Mouse (Mus musculus) stomach, embryonic 15.5 days (tissue): ENCODE measurements around the gene Tspan9. TPM values are rescaled to one million over a fixed set of nuclear protein-coding genes. Genes with fewer than 3 reads are reported as not detected.
A peak's percentile ranks its signal among the peaks of the same experiment; 100 is the strongest.

ENCODE experiments used
- ATAC-seq: fragments of 200-750 bp; cut with Nextera tagmentation; 2 replicates; pipeline ENCODE4 v1.8.0; 2017; ENCODE audit warnings: low read depth, moderate number of reproducible peaks, moderate TSS enrichment; ENCODE audit not compliant: insufficient read depth, low FRiP score
- H3K27ac ChIP-seq: fragments of 300-500 bp; sonication (generic); 2 replicates; pipeline ENCODE4 v1.5.1; 2015; ENCODE audit warnings: mild to moderate bottlenecking, inconsistent platforms
- H3K27me3 ChIP-seq: fragments of 300-500 bp; sonication (generic); replicated peaks from 2 replicates; pipeline ENCODE4 v1.6.1; 2015; ENCODE audit warnings: inconsistent platforms
- H3K36me3 ChIP-seq: fragments of 300-500 bp; sonication (generic); 2 replicates; pipeline ENCODE4 v1.6.1; 2015; ENCODE audit warnings: inconsistent platforms
- H3K4me1 ChIP-seq: fragments of 300-500 bp; sonication (generic); 2 replicates; pipeline ENCODE4 v1.6.1; 2015; ENCODE audit warnings: inconsistent platforms
- H3K4me2 ChIP-seq: fragments of 300-500 bp; sonication (generic); 2 replicates; pipeline ENCODE4 v1.6.1; 2015; ENCODE audit warnings: mild to moderate bottlenecking, inconsistent platforms
- H3K4me3 ChIP-seq: fragments of 300-500 bp; sonication (generic); replicated peaks from 2 replicates; pipeline ENCODE4 v1.5.1; 2015; ENCODE audit warnings: inconsistent platforms
- H3K9ac ChIP-seq: fragments of 300-500 bp; sonication (generic); 2 replicates; pipeline ENCODE4 v1.6.1; 2015; ENCODE audit warnings: inconsistent platforms
- H3K9me3 ChIP-seq: fragments of 300-500 bp; sonication (generic); 2 replicates; pipeline ENCODE4 v1.6.1; 2016; ENCODE audit warnings: inconsistent platforms
- WGBS: fragments of 180-500 bp; shearing (Covaris S2); methylation state at CpG from one replicate; pipeline ENCODE4 v1.1.7; 2015; 5-methylcytosine and 5-hydroxymethylcytosine counted together
- microRNA-seq: library from miRNA; unstranded; fragments of <30 nt; microRNA quantifications from one replicate; pipeline ENCODE4, GENCODE M21; 2016
- polyA plus RNA-seq: library from polyadenylated mRNA; unstranded; fragments of >200 nt; fragmentation: Nextera tagmentation; extraction: Ambion mirVana; gene quantifications from 2 replicates; pipeline ENCODE4 v1.2.1, GENCODE M21; 2015

The Tspan9 gene
- polyA plus RNA-seq, 1 experiment from 2014 or later = 123 TPM

DNA sequence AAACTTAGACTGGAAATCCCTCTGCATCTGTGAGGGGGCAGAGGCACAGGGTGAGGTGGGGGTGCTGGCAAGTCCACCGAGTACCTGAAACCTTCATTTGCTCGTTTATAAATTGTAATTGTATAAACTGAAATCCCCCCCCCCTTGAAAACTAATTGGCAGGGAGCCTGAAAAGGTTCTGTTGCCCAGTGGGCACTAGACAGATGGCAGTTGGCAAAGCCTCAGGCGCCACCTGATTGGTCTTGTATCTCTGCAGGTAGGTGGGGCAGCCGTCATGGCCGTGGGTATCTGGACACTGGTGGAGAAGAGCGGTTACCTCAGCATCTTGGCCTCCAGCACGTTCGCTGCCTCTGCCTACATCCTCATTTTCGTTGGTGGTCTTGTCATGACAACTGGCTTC, 220.1 kb downstream of the Tspan9 start:
- H3K27me3 ChIP-seq = no peaks in the 10 kb centered on the region
- no peak overlapping the region for H3K9ac ChIP-seq
- no peaks in the 10 kb centered on the region for H3K36me3 ChIP-seq
- no peak for ATAC-seq
- H3K4me3 ChIP-seq = no peak overlapping the region
- H3K4me2 ChIP-seq = no peak overlapping the region
- no peak overlapping the region for H3K27ac ChIP-seq
- H3K4me1 ChIP-seq = no peaks in the 10 kb centered on the region
- WGBS = 78% methylated on average over 9 of the region's 9 CpGs
- H3K9me3 ChIP-seq = no peaks in the 10 kb centered on the region

DNA sequence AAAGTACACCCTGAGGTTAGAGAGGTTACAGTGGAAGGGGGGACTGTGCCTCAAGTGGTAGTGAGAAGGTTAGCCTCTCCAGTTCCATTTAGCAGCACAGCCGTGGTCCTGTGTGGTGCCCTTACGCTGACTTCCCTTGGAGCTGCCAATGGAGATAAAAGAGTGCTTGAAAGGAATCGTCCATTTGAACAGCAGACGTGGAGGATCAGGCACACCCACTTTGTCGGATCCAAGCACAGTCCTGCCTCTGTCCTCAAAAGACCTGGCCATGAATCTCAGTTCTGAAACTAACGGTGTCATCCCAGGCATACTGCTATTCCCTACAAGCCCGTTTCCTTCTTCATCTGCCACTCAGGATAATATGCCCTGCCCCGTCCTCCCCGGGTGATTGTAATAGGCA, 221.4 kb downstream of the Tspan9 start:
- Histone ChIP-seq H3K36me3 (no peaks in the 10 kb centered on the region), H3K9me3 (no peaks in the 10 kb centered on the region), H3K27ac (no peak overlapping the region), H3K4me2 (no peak overlapping the region), H3K9ac (no peak overlapping the region), H3K4me1 (no peaks in the 10 kb centered on the region), H3K27me3 (no peaks in the 10 kb centered on the region), H3K4me3 (no peak overlapping the region)
- WGBS = 55% methylated on average over 9 of the region's 9 CpGs
- no peak for ATAC-seq

- Histone ChIP-seq H3K27me3 (no peaks in the 10 kb centered on the region), H3K27ac (no peak overlapping the region), H3K9ac (no peak overlapping the region), H3K4me2 (no peak overlapping the region), H3K4me1 (no peaks in the 10 kb centered on the region), H3K36me3 (no peaks in the 10 kb centered on the region), H3K4me3 (no peak overlapping the region), H3K9me3 (no peaks in the 10 kb centered on the region)
- WGBS = 7% methylated on average over 8 of the region's 8 CpGs
- no peak for ATAC-seq
Observed at GRCm38 (mm10) chr6:127920652-127921051, 222.7 kb downstream of the Tspan9 start.

GRCm38 (mm10) chr6:127919491-127919890, 223.9 kb downstream of the Tspan9 start:
- no peak overlapping the region for H3K9ac ChIP-seq
- H3K4me2 ChIP-seq = no peak overlapping the region
- H3K36me3 ChIP-seq = no peaks in the 10 kb centered on the region
- WGBS = 73% methylated on average over 6 of the region's 6 CpGs
- H3K27me3 ChIP-seq = no peaks in the 10 kb centered on the region
- no peaks in the 10 kb centered on the region for H3K9me3 ChIP-seq
- ATAC-seq = no peak
- no peaks in the 10 kb centered on the region for H3K4me1 ChIP-seq
- H3K27ac ChIP-seq = no peak overlapping the region
- H3K4me3 ChIP-seq = no peak overlapping the region

GRCm38 (mm10) chr6:127917712-127918111, 225.7 kb downstream of the Tspan9 start:
- 65% methylated on average over 4 of the region's 4 CpGs for WGBS
- Histone ChIP-seq H3K27me3 (no peaks in the 10 kb centered on the region), H3K27ac (no peak overlapping the region), H3K36me3 (no peaks in the 10 kb centered on the region), H3K4me3 (no peak overlapping the region), H3K9ac (no peak overlapping the region), H3K4me2 (no peak overlapping the region), H3K4me1 (no peaks in the 10 kb centered on the region), H3K9me3 (no peaks in the 10 kb centered on the region)
- ATAC-seq = no peak

DNA sequence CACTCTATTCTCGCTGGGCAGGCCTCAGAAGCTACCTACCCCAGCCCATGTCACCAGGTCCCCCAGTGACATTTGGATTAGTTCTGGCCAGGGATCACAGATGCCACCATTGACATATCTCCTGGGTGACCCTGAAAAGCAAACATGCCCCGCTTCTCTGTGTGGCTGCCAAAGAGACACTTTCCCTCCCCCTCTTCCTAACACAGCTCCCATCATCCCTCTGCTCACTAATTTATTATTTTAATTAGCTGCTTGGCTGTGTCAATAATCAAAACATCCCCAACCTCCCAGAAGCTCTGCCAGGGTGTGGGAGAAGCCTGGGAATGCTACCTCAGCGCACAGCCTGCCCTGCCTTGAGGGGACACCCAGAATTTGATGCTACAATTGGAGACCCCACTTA, 226.4 kb downstream of the Tspan9 start:
- Histone ChIP-seq H3K9me3 (no peaks in the 10 kb centered on the region), H3K27me3 (no peaks in the 10 kb centered on the region), H3K4me1 (no peaks in the 10 kb centered on the region), H3K4me3 (no peak overlapping the region), H3K9ac (no peak overlapping the region), H3K36me3 (no peaks in the 10 kb centered on the region), H3K4me2 (no peak overlapping the region), H3K27ac (no peak overlapping the region)
- no peak for ATAC-seq
- WGBS = 62% methylated on average over 3 of the region's 3 CpGs

DNA sequence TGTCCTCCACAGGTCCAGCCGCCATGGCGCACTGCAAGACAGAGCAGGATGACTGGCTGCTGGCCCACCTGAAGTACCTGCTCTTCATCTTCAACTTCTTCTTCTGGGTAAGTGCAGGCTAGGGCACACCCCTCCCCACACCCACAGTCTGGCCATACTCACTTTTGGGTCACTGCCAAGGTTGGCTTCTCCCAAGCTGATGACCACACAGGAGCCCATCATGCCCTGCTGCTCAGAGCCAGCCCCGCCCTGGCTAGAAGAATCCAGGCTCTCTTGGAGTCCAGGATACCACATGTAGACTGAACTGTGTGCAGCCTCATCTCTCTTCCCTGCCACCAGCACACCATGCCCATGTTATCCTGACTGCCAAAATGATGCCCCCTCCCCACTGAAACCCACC, 230.5 kb downstream of the Tspan9 start:
- Histone ChIP-seq H3K4me1 (no peaks in the 10 kb centered on the region), H3K9ac (no peak overlapping the region), H3K9me3 (no peaks in the 10 kb centered on the region), H3K36me3 (no peaks in the 10 kb centered on the region), H3K27ac (no peak overlapping the region), H3K27me3 (no peaks in the 10 kb centered on the region), H3K4me3 (no peak overlapping the region), H3K4me2 (no peak overlapping the region)
- peak; percentile 21; the same call in 1 of the 2 replicates for ATAC-seq
- WGBS = 93% methylated on average over 3 of the region's 3 CpGs

- no peaks in the 10 kb centered on the region for H3K27me3 ChIP-seq
- no peak; the same call in 1 of the 2 replicates for ATAC-seq
- no peak overlapping the region for H3K4me3 ChIP-seq
- no peaks in the 10 kb centered on the region for H3K4me1 ChIP-seq
- H3K9ac ChIP-seq = no peak overlapping the region
- WGBS = 60% methylated on average over 4 of the region's 4 CpGs
- no peak overlapping the region for H3K4me2 ChIP-seq
- no peaks in the 10 kb centered on the region for H3K36me3 ChIP-seq
- no peaks in the 10 kb centered on the region for H3K9me3 ChIP-seq
- no peak overlapping the region for H3K27ac ChIP-seq
Observed at GRCm38 (mm10) chr6:127911687-127912086, 231.7 kb downstream of the Tspan9 start.

Small RNAs within 50 kb of the gene (microRNA-seq; reads per million reads assigned to microRNA genes)
- not detected for gene Gm26338

Other genes with a start within 250 kb of the Tspan9 start
- 1.6 and 2.8 TPM in 2 replicates for gene Tead4, start 157.2 kb upstream of the Tspan9 start, polyA plus RNA-seq
- gene Tulp3, start 212.3 kb upstream of the Tspan9 start, polyA plus RNA-seq = 14.6 and 15.8 TPM in 2 replicates
- gene Rhno1, start 219.3 kb upstream of the Tspan9 start, polyA plus RNA-seq = 96.8 and 102 TPM in 2 replicates
- 23.2 and 27.3 TPM in 2 replicates for gene Foxm1, start 219.4 kb upstream of the Tspan9 start, polyA plus RNA-seq
- 0.28 and 0.31 TPM in 2 replicates for gene Tex52, start 231.9 kb upstream of the Tspan9 start, polyA plus RNA-seq
- gene Gm44596, start 231.9 kb upstream of the Tspan9 start, polyA plus RNA-seq = not detected in 2 replicates